In genomic region chr16:8420381-8420780, GRCm38 (mm10) we compare ENCODE assay signal across 21 mouse cellular contexts. TPM values are rescaled to one million over a fixed set of nuclear protein-coding genes. Genes with fewer than 3 reads are reported as not detected.
A peak's percentile ranks its signal among the peaks of the same experiment; 100 is the strongest.
DNase-seq lines count a peak whose midpoint lies in the region.
"Had no signal": no experiment of that assay in that cellular context is flagged by ENCODE, and none has a peak within 500 bp of the region (broad histone marks: within the 10 kb centered on the region; RNA-seq: fewer than 3 reads in every experiment).

No protein-coding gene starts in this region.

- DNase-seq in left cerebral cortex, postnatal 4 days = peak; percentile 59
- no peak for DNase-seq in left cerebral cortex, adult 18-20 months (ENCODE audit: low spot score in 2 of 2)
- peak; percentile 61 for DNase-seq in cerebellum, adult 11-12 months
- peak; percentile 52 for DNase-seq in cerebellum, adult 8-10 months
- DNase-seq in cerebellum, postnatal 36 days = peak; percentile 60 to 61
- DNase-seq in spleen, postnatal 36 days (ENCODE audit: low spot score in 2 of 2) = no peak
- DNase-seq in left cerebral cortex, postnatal 14 days (ENCODE audit: low spot score in 2 of 2) = no peak
- DNase-seq: adrenal gland, postnatal 10 days; embryo, embryonic 11 days; gastrocnemius, adult 2 months; kidney, adult 2 months; kidney, postnatal 10 days; liver, embryonic 13.5 days; lung, adult 2 months; lung, postnatal 14 days; thymus, adult 2 months; thymus, postnatal 4 days had no signal

- intact Hi-C loops in left cerebral cortex, postnatal 4 days (cut with DNase I) = no loop called here
- intact Hi-C loops in left cerebral cortex, postnatal 14 days (cut with DNase I) = no loop called here

RNA-seq across cellular contexts. Expression of gene Tmem114, which starts 4.6 kb away (rescaled TPM):
- under 1 TPM; 0.36 to 0.50 TPM for total RNA-seq in left cerebral cortex, postnatal 4 days (2021)
- total RNA-seq in left cerebral cortex, adult 18-20 months (2021) = 1 to 10 TPM; 1.2 to 1.6 TPM
- total RNA-seq in left cerebral cortex, postnatal 14 days (2021) = 1 to 10 TPM; 3.7 to 4.9 TPM
- total RNA-seq: adrenal gland, postnatal 10 days; gastrocnemius, adult 2 months; granulocyte monocyte progenitor cell, adult 5-6 weeks; heart, postnatal 25 days; megakaryocyte, adult 5-6 weeks; MEL had no signal

RNA-seq across cellular contexts. Expression of gene Mettl22, which starts 50.2 kb away (rescaled TPM):
- total RNA-seq in left cerebral cortex, postnatal 4 days (2021) = 10 to 100 TPM; 46.7 to 50.9 TPM
- 10 to 100 TPM; 21.7 to 24.0 TPM for total RNA-seq in left cerebral cortex, adult 18-20 months (2021)
- total RNA-seq in left cerebral cortex, postnatal 14 days (2021) = 10 to 100 TPM; 29.5 to 30.5 TPM

Comparison
In these comparisons a context has a peak if more than half of its experiments do, and no peak if none do; other contexts are left out.
1. DNase-seq: peak in left cerebral cortex, postnatal 4 days (single experiment), cerebellum, adult 11-12 months (single experiment), cerebellum, adult 8-10 months (single experiment) and cerebellum, postnatal 36 days (2 of 2); none in left cerebral cortex, adult 18-20 months (0 of 2), spleen, postnatal 36 days (0 of 2) and left cerebral cortex, postnatal 14 days (0 of 2).